Mouse (Mus musculus): ENCODE data around the gene Cxcl5.
"Not testable (repeated sequence)": the region's sequence is repeated elsewhere in the genome, so short reads cannot be mapped to it uniquely, and the experiment has no call there.

Gene Cxcl5

GRCm38 (mm10) chr5:90783697-90784096 lies 24.5 kb downstream of the Cxcl5 start:
- no peak for DNase-seq (ENCODE audit: low read depth, low spot score)

- DNase-seq (ENCODE audit: low read depth, low spot score): peak; percentile 67
Observed at GRCm38 (mm10) chr5:90785659-90786588, 26.8 kb downstream of the Cxcl5 start, which contains the start of gene Cxcl3. Gene Cxcl3 (plus strand): TSS chr5:90786103.

- DNase-seq (ENCODE audit: low read depth, low spot score): peak; percentile 70
Observed at GRCm38 (mm10) chr5:90788114-90788513, 29.0 kb downstream of the Cxcl5 start.

GRCm38 (mm10) chr5:90789306-90790073 lies 30.3 kb downstream of the Cxcl5 start:
- DNase-seq (ENCODE audit: low read depth, low spot score): no peak

GRCm38 (mm10) chr5:90790074-90790502 lies 30.9 kb downstream of the Cxcl5 start:
- no peak for DNase-seq (ENCODE audit: low read depth, low spot score)

- no peak for DNase-seq (ENCODE audit: low read depth, low spot score)
Observed at GRCm38 (mm10) chr5:90794195-90794625, 35.0 kb downstream of the Cxcl5 start, which contains the start of gene Cxcl15. Gene Cxcl15 (plus strand): TSS chr5:90794534.

GRCm38 (mm10) chr5:90795392-90795791 lies 36.2 kb downstream of the Cxcl5 start:
- not testable (repeated sequence) for DNase-seq (ENCODE audit: low read depth, low spot score)

- no peak for DNase-seq (ENCODE audit: low read depth, low spot score)
Observed at GRCm38 (mm10) chr5:90804574-90804973, 45.4 kb downstream of the Cxcl5 start.

GRCm38 (mm10) chr5:90806050-90806449 lies 46.9 kb downstream of the Cxcl5 start:
- no peak for DNase-seq (ENCODE audit: low read depth, low spot score)

GRCm38 (mm10) chr5:90807176-90807950 lies 48.2 kb downstream of the Cxcl5 start:
- peak; percentile 81 for DNase-seq (ENCODE audit: low read depth, low spot score)

Measured in 3T3-L1 (cell line).